Comparison of ENCODE assay signal across 7 mouse cellular contexts in genomic region chr19:60860868-60861700, GRCm38 (mm10). TPM values are rescaled to one million over a fixed set of nuclear protein-coding genes. Genes with fewer than 3 reads are reported as not detected.
DNase-seq lines count a peak whose midpoint lies in the region; ATAC-seq lines count a peak whose summit lies in the region.

Gene Sfxn4 (minus strand): TSS chr19:60861479.

- 4% methylated on average over 30 of the region's 30 CpGs for WGBS in intestine, embryonic 16.5 days
- 4% methylated on average over 30 of the region's 30 CpGs for WGBS in midbrain, embryonic 11.5 days

- peak within 1 kb of the TSS; percentile 64 for H3K9ac ChIP-seq in intestine, embryonic 16.5 days (ENCODE audit: low read depth, low read length)
- peak within 1 kb of the TSS; percentile 80 for H3K9ac ChIP-seq in midbrain, embryonic 11.5 days (ENCODE audit: low read length)

- no peaks in the 10 kb centered on the region for H3K4me1 ChIP-seq in intestine, embryonic 16.5 days (ENCODE audit: control insufficient read depth, insufficient read depth, low read length)
- no peaks in the 10 kb centered on the region for H3K4me1 ChIP-seq in midbrain, embryonic 11.5 days (ENCODE audit: control insufficient read depth, insufficient read depth, low read length)

- H3K9me3 ChIP-seq in intestine, embryonic 16.5 days (ENCODE audit: control insufficient read depth, low read length): no peaks in the 10 kb centered on the region
- H3K9me3 ChIP-seq in midbrain, embryonic 11.5 days (ENCODE audit: control insufficient read depth, low read length): no peaks in the 10 kb centered on the region

- no peaks in the 10 kb centered on the region for H3K27me3 ChIP-seq in intestine, embryonic 16.5 days (replicated peaks; ENCODE audit: control insufficient read depth, insufficient read depth, low read length)
- no peaks in the 10 kb centered on the region for H3K27me3 ChIP-seq in midbrain, embryonic 11.5 days (ENCODE audit: control insufficient read depth, insufficient read depth, low read length)

- intact Hi-C loops in gastrocnemius, postnatal 36 days (cut with DNase I): no loop called here
- intact Hi-C loops in left cerebral cortex, postnatal 36 days (cut with DNase I): loop anchor here (10.0 kb wide), 1 partner anchor 364 kb away; the partner anchor contains the start of gene Csf2ra

- H3K4me3 ChIP-seq in intestine, embryonic 16.5 days (ENCODE audit: low read length): peak within 1 kb of the TSS; percentile 63
- H3K4me3 ChIP-seq in midbrain, embryonic 11.5 days (ENCODE audit: low read depth, low read length): peak within 1 kb of the TSS; percentile 60

- ATAC-seq in intestine, embryonic 16.5 days: peak; percentile 99
- peak; percentile 100 for ATAC-seq in midbrain, embryonic 11.5 days (ENCODE audit: low FRiP score)

- H3K27ac ChIP-seq in intestine, embryonic 16.5 days (ENCODE audit: low read length): peak within 1 kb of the TSS; percentile 46
- no peak within 1 kb of the TSS; the same call in 1 of the 2 replicates for H3K27ac ChIP-seq in midbrain, embryonic 11.5 days (ENCODE audit: low read depth, low read length)

- DNase-seq in adrenal gland, adult 2 months: peak; percentile 96
- DNase-seq in embryo, embryonic 11.5 days (ENCODE audit: low read depth, low spot score): peak; percentile 85
- DNase-seq in gastrocnemius, postnatal 36 days: peak; percentile 88
- DNase-seq in left cerebral cortex, postnatal 36 days (ENCODE audit: low spot score in 2 of 2): peak; percentile 88 to 91
- peak; percentile 98 for DNase-seq in midbrain, embryonic 11.5 days (ENCODE audit: low spot score, missing footprints)
- peak; percentile 93 for DNase-seq in skeletal muscle tissue, adult 2 months (ENCODE audit: low read depth, low spot score)

- H3K36me3 ChIP-seq in intestine, embryonic 16.5 days (ENCODE audit: control insufficient read depth, insufficient read depth, low read length): 0 out of 2 replicates have a peak, but pooled peaks cover 4% of the 10 kb centered on the region
- H3K36me3 ChIP-seq in midbrain, embryonic 11.5 days (ENCODE audit: control insufficient read depth, insufficient read depth, low read length): peaks cover 4% of the 10 kb centered on the region; the same call in 1 of the 2 replicates

- peak within 1 kb of the TSS; percentile 50 for H3K4me2 ChIP-seq in intestine, embryonic 16.5 days (ENCODE audit: low read depth, low read length)
- H3K4me2 ChIP-seq in midbrain, embryonic 11.5 days: peak within 1 kb of the TSS; percentile 66

RNA-seq across cellular contexts. Expression of gene Sfxn4, which starts in this region (rescaled TPM):
- total RNA-seq in adrenal gland, adult 2 months (2021): 1 to 10 TPM; 4.9 to 6.1 TPM
- polyA plus RNA-seq in adrenal gland, adult 2 months (2012; rRNA removed): 0.91 and 1.7 TPM in 2 replicates
- total RNA-seq in gastrocnemius, postnatal 36 days (2021): 1 to 10 TPM; 2.5 to 2.7 TPM
- 3.7 and 4.2 TPM in 2 replicates for polyA plus RNA-seq in intestine, embryonic 16.5 days (2015; fragmentation: Nextera tagmentation; extraction: Ambion mirVana)
- total RNA-seq in left cerebral cortex, postnatal 36 days (2021): 10 to 100 TPM; 13.6 to 15.0 TPM
- polyA plus RNA-seq in midbrain, embryonic 11.5 days (2014; fragmentation: Nextera tagmentation; extraction: Ambion mirVana): 16.5 and 18.2 TPM in 2 replicates
